Mouse (Mus musculus) lung, postnatal 14 days (tissue): Measurements from ENCODE around the gene Gpr39.
"Not testable (repeated sequence)": the region's sequence is repeated elsewhere in the genome, so short reads cannot be mapped to it uniquely, and the experiment has no call there.

Experiments used
- DNase-seq: peaks from one replicate; pipeline ENCODE4 v3.0.0; 2021

Gene Gpr39

GRCm38 (mm10) chr1:125676790-125677273, at the start of gene Gpr39:
TSS of gene Gpr39 (plus strand) at chr1:125676995.
- peak; percentile 66 for DNase-seq

GRCm38 (mm10) chr1:125639501-125640253, 37.1 kb upstream of the Gpr39 start:
- DNase-seq, result no peak

- no peak for DNase-seq
Observed at GRCm38 (mm10) chr1:125643643-125644042, 33.2 kb upstream of the Gpr39 start.

- not testable (repeated sequence) for DNase-seq
Observed at GRCm38 (mm10) chr1:125646816-125647215, 30.0 kb upstream of the Gpr39 start.

GRCm38 (mm10) chr1:125648011-125648410, 28.8 kb upstream of the Gpr39 start:
- DNase-seq, result no peak

- DNase-seq, result no peak
Observed at GRCm38 (mm10) chr1:125649056-125649455, 27.7 kb upstream of the Gpr39 start.

- DNase-seq, result no peak
Observed at GRCm38 (mm10) chr1:125652836-125653594, 23.8 kb upstream of the Gpr39 start.

GRCm38 (mm10) chr1:125657416-125657815, 19.4 kb upstream of the Gpr39 start:
- no peak for DNase-seq

GRCm38 (mm10) chr1:125660151-125660550, 16.6 kb upstream of the Gpr39 start:
- DNase-seq, result no peak

- no peak for DNase-seq
Observed at GRCm38 (mm10) chr1:125660901-125661300, 15.9 kb upstream of the Gpr39 start.

GRCm38 (mm10) chr1:125662058-125662457, 14.7 kb upstream of the Gpr39 start:
- DNase-seq, result no peak

GRCm38 (mm10) chr1:125662660-125663059, 14.1 kb upstream of the Gpr39 start:
- no peak for DNase-seq

GRCm38 (mm10) chr1:125663104-125663503, 13.7 kb upstream of the Gpr39 start:
- peak; percentile 68 for DNase-seq

- DNase-seq, result no peak
Observed at GRCm38 (mm10) chr1:125665127-125665637, 11.6 kb upstream of the Gpr39 start.

GRCm38 (mm10) chr1:125669035-125669434, 7.8 kb upstream of the Gpr39 start:
- peak; percentile 27 for DNase-seq

GRCm38 (mm10) chr1:125675186-125675585, 1.6 kb upstream of the Gpr39 start:
- no peak for DNase-seq

- DNase-seq, result peak; percentile 39
Observed at GRCm38 (mm10) chr1:125677286-125677685, 491 bp downstream of the Gpr39 start.

GRCm38 (mm10) chr1:125679522-125680077, 2.8 kb downstream of the Gpr39 start:
- peak; percentile 14 for DNase-seq

- no peak for DNase-seq
Observed at GRCm38 (mm10) chr1:125684423-125684822, 7.6 kb downstream of the Gpr39 start.

- no peak for DNase-seq
Observed at GRCm38 (mm10) chr1:125685304-125685703, 8.5 kb downstream of the Gpr39 start.

GRCm38 (mm10) chr1:125687701-125688420, 11.1 kb downstream of the Gpr39 start:
- DNase-seq, result peak; percentile 23

GRCm38 (mm10) chr1:125693541-125693940, 16.7 kb downstream of the Gpr39 start:
- no peak for DNase-seq

GRCm38 (mm10) chr1:125694338-125694737, 17.5 kb downstream of the Gpr39 start:
- no peak for DNase-seq
